Mouse (Mus musculus) kidney, adult 2 months (tissue): ENCODE data around the gene Mrap2. TPM values are rescaled to one million over a fixed set of nuclear protein-coding genes. Genes with fewer than 3 reads are reported as not detected.
"Not testable (repeated sequence)": the region's sequence is repeated elsewhere in the genome, so short reads cannot be mapped to it uniquely, and the experiment has no call there.

Experiments
- DNase-seq: peaks from one replicate; pipeline ENCODE4 v3.0.0; 2021
- H3K27ac ChIP-seq: fragments of 200-500 bp; 2 replicates; pipeline ENCODE4 v1.5.1; 2012; ENCODE audit warnings: low read depth, low read length, control low read depth, inconsistent platforms; ENCODE audit not compliant: insufficient read depth
- H3K27me3 ChIP-seq: fragments of 200-500 bp; replicated peaks from 2 replicates; pipeline ENCODE4 v1.6.1; 2012; ENCODE audit warnings: mild to moderate bottlenecking, moderate library complexity, low read length, inconsistent platforms; ENCODE audit not compliant: control insufficient read depth, insufficient read depth
- H3K36me3 ChIP-seq: fragments of 200-500 bp; 2 replicates; pipeline ENCODE4 v1.6.1; 2012; ENCODE audit warnings: mild to moderate bottlenecking, moderate library complexity, low read length, inconsistent platforms; ENCODE audit not compliant: control insufficient read depth, insufficient read depth
- H3K4me1 ChIP-seq: fragments of 200-500 bp; 2 replicates; pipeline ENCODE4 v1.6.1; 2011; ENCODE audit warnings: low read length; ENCODE audit not compliant: control insufficient read depth, insufficient read depth
- H3K4me3 ChIP-seq: fragments of 200-500 bp; 2 replicates; pipeline ENCODE4 v1.5.1; 2011; ENCODE audit warnings: mild to moderate bottlenecking, low read depth, low read length, control low read depth; ENCODE audit not compliant: insufficient read depth
- CTCF ChIP-seq: fragments of 200-500 bp; conservative IDR thresholded peaks from 2 replicates; pipeline ENCODE4 v1.5.1; 2011; ENCODE audit warnings: low read depth, mild to moderate bottlenecking, control low read depth, low read length, moderate library complexity, mixed read lengths; ENCODE audit not compliant: insufficient read depth, insufficient read length
- POLR2A ChIP-seq: fragments of 200-500 bp; IDR thresholded peaks from one replicate; pipeline ENCODE4 v1.6.1; 2011; ENCODE audit warnings: low read depth, low read length, control low read depth
- WGBS: fragments of 180-500 bp; shearing (Covaris S2); methylation state at CpG from one replicate; pipeline ENCODE4 v1.1.7; 2018; 5-methylcytosine and 5-hydroxymethylcytosine counted together
- polyA plus RNA-seq: library from polyadenylated mRNA; depleted of rRNA; stranded (reverse); fragments of >200 nt; gene quantifications from 2 replicates; pipeline ENCODE4 v1.2.3, GENCODE M21; 2012; rRNA removed

Gene Mrap2
- polyA plus RNA-seq = 0.10 and 0.28 TPM in 2 replicates

DNA sequence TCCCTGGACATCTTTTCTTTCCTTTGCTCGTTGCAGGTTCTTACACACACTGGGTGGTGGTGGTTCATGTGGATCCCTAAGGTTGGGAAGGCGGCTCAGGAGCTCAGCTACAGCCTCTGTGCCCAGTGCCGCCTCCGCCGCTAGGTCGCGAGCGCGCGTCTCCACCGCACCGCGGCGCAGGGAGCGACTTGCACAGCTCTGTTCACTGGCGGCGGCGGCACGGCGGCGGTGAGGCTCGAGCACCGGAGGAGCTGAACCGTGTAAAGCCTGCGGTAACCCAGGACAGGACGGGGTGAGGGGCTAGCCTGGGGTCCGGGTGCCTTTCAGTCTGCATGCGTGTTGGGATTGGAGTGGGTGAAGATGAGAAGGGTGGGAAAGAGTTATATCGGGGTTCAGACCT, at the start of gene Mrap2:
Mrap2 (plus strand) TSS at position 201 of the 400 bp plus-strand sequence.
- Histone ChIP-seq H3K36me3 (no peaks in the 10 kb centered on the region), H3K27ac (no peak within 1 kb of the TSS), H3K4me3 (peak within 1 kb of the TSS; percentile 5; the same call in 1 of the 2 replicates), H3K4me1 (no peaks in the 10 kb centered on the region), H3K27me3 (0 out of 2 replicates have a peak, but pooled peaks cover 1% of the 10 kb centered on the region)
- TF ChIP-seq CTCF (no peak; the same call in 1 of the 2 replicates), POLR2A (no peak)
- peak; percentile 40 for DNase-seq
- WGBS = 2% methylated on average over 29 of the region's 29 CpGs

DNA sequence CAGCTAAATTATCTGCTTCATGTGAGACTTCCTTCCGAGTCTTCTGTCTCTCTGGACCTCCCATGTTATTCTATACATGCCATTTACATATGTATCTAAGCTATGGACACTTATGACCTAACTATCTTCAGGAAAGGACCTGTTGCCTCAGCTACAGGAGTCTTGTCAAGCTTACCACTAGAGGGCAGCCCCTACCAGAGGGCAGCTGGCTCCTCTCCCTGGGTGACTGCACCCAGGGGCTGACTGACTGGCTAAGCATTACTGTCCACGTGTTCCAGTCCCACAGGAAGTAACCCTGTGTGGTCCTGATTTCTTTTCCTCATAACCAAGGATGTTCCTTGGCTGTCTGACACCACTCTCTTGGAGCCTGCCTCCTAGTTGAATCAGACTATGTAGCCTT, 46.1 kb upstream of the Mrap2 start:
- H3K4me1 ChIP-seq = no peaks in the 10 kb centered on the region
- H3K27me3 ChIP-seq = no peaks in the 10 kb centered on the region
- H3K36me3 ChIP-seq = no peaks in the 10 kb centered on the region
- WGBS = 42% methylated on average over 2 of the region's 2 CpGs
- H3K27ac ChIP-seq = no peak overlapping the region
- no peak for TF ChIP-seq POLR2A
- peak; percentile 57; the same call in 1 of the 2 replicates for TF ChIP-seq CTCF
- DNase-seq = peak; percentile 58
- no peak overlapping the region for H3K4me3 ChIP-seq

DNA sequence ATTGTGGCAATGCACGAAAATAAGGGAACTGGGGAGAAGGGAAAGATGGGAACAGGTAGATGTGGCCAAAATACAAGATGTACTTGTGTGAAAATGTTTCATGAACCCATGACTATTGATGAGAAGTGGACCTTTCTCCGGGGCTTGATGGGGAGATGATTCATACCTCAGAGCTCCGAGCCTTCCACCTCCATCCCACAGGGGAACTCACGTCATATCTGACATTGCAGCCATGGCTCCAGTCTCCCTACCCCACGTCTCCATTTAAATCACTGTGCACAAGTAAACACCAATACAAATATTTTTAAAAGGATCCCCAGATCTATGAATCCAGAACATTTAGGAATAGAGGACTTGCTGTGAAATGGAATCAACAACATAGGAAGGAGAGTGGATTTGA, 29.1 kb upstream of the Mrap2 start:
- TF ChIP-seq POLR2A (no peak), CTCF (no peak)

DNA sequence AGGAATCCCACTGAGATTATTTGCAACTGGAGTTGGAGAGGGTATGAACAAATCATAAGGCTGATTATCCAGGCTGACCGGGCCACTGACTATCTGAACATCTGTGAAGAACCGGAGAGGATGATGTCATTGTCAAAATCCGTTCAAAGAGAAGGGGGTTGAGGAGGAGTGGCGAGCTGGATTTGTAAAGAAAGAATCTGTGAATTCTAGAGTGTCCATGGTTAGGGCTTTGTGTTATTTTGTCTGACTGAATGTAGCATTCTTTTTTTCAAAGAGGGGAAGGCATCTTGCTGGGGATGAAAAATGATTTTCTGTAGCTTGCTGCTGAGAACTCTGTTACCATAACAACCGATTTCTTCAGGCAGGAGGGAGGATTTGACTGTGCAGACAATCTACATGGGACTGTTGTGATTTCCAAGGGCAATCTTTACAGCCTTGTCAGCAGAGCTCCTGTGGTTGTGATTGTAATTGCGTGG, 28.6 kb upstream of the Mrap2 start:
- H3K36me3 ChIP-seq = no peaks in the 10 kb centered on the region
- no peak overlapping the region for H3K4me3 ChIP-seq
- no peaks in the 10 kb centered on the region for H3K4me1 ChIP-seq
- no peak overlapping the region for H3K27ac ChIP-seq
- DNase-seq = no peak
- no peaks in the 10 kb centered on the region for H3K27me3 ChIP-seq
- TF ChIP-seq POLR2A (no peak), CTCF (no peak)
- WGBS = 54% methylated on average over 6 of the region's 6 CpGs

More for the DNA sequence above, 29.1 kb upstream of the Mrap2 start:
- Histone ChIP-seq H3K4me1 (no peaks in the 10 kb centered on the region), H3K36me3 (no peaks in the 10 kb centered on the region), H3K27ac (no peak overlapping the region), H3K4me3 (no peak overlapping the region), H3K27me3 (no peaks in the 10 kb centered on the region)
- WGBS = 70% methylated on average over 5 of the region's 5 CpGs
- no peak for DNase-seq

DNA sequence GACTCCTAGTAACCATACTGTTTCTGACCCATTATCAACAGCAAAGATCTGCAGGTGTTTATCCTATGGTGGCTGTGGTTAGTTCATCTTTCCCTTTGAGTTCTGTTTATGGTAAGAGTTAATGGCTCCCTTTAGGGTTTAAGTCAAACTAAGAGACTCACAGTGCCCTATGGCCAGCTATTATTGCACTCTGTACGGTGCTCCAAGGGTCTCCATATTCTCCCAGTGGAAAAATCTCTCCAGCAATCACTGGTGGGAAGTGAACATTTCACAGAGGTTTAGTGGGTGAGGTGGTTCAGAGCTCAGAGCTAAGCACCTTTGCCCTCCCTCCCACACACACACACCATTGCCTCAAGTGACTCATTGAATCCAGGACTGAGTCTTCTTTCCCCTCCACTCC, 28.1 kb upstream of the Mrap2 start:
- Histone ChIP-seq H3K36me3 (no peaks in the 10 kb centered on the region), H3K27ac (no peak overlapping the region), H3K4me3 (no peak overlapping the region), H3K4me1 (no peaks in the 10 kb centered on the region), H3K27me3 (no peaks in the 10 kb centered on the region)
- no peak for DNase-seq
- 87% methylated on average over 1 of the region's 1 CpGs for WGBS
- TF ChIP-seq CTCF = no peak
- no peak for TF ChIP-seq POLR2A

DNA sequence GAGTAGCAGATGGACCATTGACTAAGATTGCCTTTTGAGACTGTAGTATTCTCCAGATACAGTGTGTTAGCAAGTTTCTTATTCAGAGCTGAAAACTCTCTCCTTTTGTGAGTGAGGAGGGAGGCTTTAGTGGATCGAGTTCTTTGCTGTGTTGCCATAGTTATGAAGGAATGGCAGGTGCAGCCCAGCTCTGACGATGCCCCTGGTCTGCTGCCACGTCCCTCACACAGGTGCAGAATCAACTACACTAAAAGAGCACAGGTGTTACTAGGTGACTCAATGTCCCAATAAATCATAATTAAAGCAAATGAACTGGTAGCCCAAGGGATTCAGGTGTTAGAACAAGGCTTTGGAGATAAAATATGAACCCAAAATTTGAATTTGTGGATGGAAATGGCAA, 25.1 kb upstream of the Mrap2 start:
- Histone ChIP-seq H3K4me3 (no peak overlapping the region), H3K27me3 (no peaks in the 10 kb centered on the region), H3K4me1 (no peaks in the 10 kb centered on the region), H3K27ac (no peak overlapping the region), H3K36me3 (no peaks in the 10 kb centered on the region)
- 57% methylated on average over 3 of the region's 3 CpGs for WGBS
- no peak for TF ChIP-seq POLR2A
- TF ChIP-seq CTCF = no peak
- DNase-seq = no peak

DNA sequence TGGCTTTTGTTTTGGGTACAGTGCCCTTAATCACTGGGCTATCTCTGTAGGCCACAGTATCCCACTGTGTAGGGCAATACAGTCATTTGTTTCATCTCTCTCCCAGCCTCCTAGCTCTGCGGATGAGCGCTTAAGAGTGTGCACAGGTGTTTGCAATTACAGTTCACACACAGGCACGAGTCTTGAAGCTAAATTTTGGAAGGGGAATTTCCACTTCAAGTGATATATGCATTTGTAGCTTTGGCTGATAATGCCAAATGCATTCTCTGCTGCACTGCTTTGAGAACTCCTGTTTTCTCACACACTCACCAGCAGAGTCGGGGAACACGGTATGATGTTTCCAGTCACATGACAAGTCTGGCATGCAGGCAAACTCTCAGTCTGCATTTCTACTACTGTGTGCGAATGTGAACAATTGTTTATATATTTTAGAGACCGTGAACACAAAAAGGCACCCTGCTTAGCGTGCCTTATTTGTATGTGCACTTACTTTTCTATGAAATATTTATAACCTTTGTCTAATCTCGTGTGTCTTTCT, 22.1 kb upstream of the Mrap2 start:
- Histone ChIP-seq H3K4me3 (no peak overlapping the region), H3K27me3 (no peaks in the 10 kb centered on the region), H3K36me3 (no peaks in the 10 kb centered on the region), H3K27ac (no peak overlapping the region), H3K4me1 (no peaks in the 10 kb centered on the region)
- 61% methylated on average over 9 of the region's 9 CpGs for WGBS
- TF ChIP-seq CTCF (no peak), POLR2A (no peak)
- no peak for DNase-seq

DNA sequence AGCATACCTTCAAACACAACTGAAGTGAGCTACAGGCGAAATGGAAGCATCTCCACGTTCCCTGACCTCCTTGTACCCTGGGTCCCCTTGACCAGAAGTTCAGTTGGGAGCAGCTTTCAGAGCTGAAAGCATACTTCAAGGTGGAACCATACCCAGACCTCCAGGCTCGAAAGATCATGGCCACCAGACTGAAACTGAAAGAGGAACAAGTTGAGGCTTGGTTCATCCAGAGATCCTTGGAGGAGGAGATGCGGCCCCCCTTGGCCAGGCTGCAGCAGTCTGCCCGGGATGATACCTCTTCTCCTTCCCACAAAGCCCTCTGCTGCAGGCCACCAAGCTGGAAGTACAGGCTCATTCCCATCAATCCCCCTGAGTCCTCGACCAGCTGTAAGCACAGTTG, 17.1 kb upstream of the Mrap2 start:
- not testable (repeated sequence) for H3K27ac ChIP-seq, H3K4me1 ChIP-seq, H3K4me3 ChIP-seq, H3K27me3 ChIP-seq, H3K36me3 ChIP-seq, DNase-seq
- 79% methylated on average over 6 of the region's 6 CpGs for WGBS
